Comparison of ENCODE assay signal across 11 mouse cellular contexts in the genomic region with DNA sequence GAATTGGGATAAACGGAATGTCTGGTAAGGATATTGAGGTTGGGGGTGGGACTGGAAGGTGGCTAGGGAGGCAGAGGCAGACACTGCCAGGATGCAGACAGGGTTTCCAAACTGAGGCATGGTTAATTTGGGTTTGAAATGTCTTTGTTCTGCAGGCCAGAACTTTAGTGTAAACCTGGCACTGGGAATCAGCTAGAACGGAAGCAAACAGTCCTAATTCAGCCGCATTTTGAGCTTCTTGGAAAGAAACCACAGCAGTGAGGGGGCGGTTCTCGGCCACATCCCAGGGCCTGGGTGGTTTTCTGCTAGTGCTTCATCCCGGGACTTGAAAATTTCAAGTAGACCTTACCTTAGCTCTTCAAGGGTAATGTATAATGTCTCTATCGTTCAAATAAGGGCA.
DNase-seq lines count a peak whose midpoint lies in the region; ATAC-seq lines count a peak whose summit lies in the region.
"Had no signal": no experiment of that assay in that cellular context is flagged by ENCODE, and none has a peak within 500 bp of the region (broad histone marks: within the 10 kb centered on the region; RNA-seq: fewer than 3 reads in every experiment).

No protein-coding gene starts in this region.

- H3K27ac ChIP-seq in lung, embryonic 15.5 days = peak overlapping the region; percentile 64
- H3K27ac ChIP-seq in forebrain, embryonic 13.5 days = no peak overlapping the region
- H3K27ac ChIP-seq: forebrain, embryonic 15.5 days; neural tube, embryonic 12.5 days had no signal

- no peaks in the 10 kb centered on the region for H3K9me3 ChIP-seq in lung, embryonic 15.5 days
- H3K9me3 ChIP-seq in forebrain, embryonic 13.5 days (replicated peaks) = no peaks in the 10 kb centered on the region
- H3K9me3 ChIP-seq: forebrain, embryonic 15.5 days; neural tube, embryonic 12.5 days had no signal

- H3K36me3 ChIP-seq in lung, embryonic 15.5 days = no peaks in the 10 kb centered on the region
- H3K36me3 ChIP-seq in forebrain, embryonic 13.5 days (ENCODE audit: poor library complexity, severe bottlenecking) = no peaks in the 10 kb centered on the region
- H3K36me3 ChIP-seq: forebrain, embryonic 15.5 days; neural tube, embryonic 12.5 days had no signal

- no peak overlapping the region for H3K4me2 ChIP-seq in lung, embryonic 15.5 days
- no peak overlapping the region for H3K4me2 ChIP-seq in forebrain, embryonic 13.5 days
- H3K4me2 ChIP-seq: forebrain, embryonic 15.5 days; neural tube, embryonic 12.5 days had no signal

- no peaks in the 10 kb centered on the region for H3K27me3 ChIP-seq in lung, embryonic 15.5 days
- peaks cover 24% of the 10 kb centered on the region for H3K27me3 ChIP-seq in forebrain, embryonic 13.5 days
- H3K27me3 ChIP-seq: forebrain, embryonic 15.5 days; neural tube, embryonic 12.5 days had no signal

- H3K9ac ChIP-seq in lung, embryonic 15.5 days = no peak overlapping the region
- no peak overlapping the region for H3K9ac ChIP-seq in forebrain, embryonic 13.5 days
- H3K9ac ChIP-seq: forebrain, embryonic 15.5 days; neural tube, embryonic 12.5 days had no signal

- peaks cover 46% of the 10 kb centered on the region for H3K4me1 ChIP-seq in lung, embryonic 15.5 days
- peaks cover 19% of the 10 kb centered on the region for H3K4me1 ChIP-seq in forebrain, embryonic 13.5 days

- H3K4me3 ChIP-seq in lung, embryonic 15.5 days = no peak overlapping the region
- no peak overlapping the region for H3K4me3 ChIP-seq in forebrain, embryonic 13.5 days
- H3K4me3 ChIP-seq: forebrain, embryonic 15.5 days; neural tube, embryonic 12.5 days had no signal

- DNase-seq in gastrocnemius, adult 18-20 months (ENCODE audit: low spot score) = peak; percentile 54
- DNase-seq in gastrocnemius, postnatal 10 days = no peak
- DNase-seq in Muller cell, postnatal 12 days (ENCODE audit: inconsistent ontology term) = peak; percentile 69
- DNase-seq in heart, adult 8-10 months (ENCODE audit: low spot score) = peak; percentile 72
- no peak for DNase-seq in spleen, postnatal 14 days (ENCODE audit: low spot score in 2 of 2)
- no peak for DNase-seq in thymus, adult 18-20 months

- WGBS in lung, embryonic 15.5 days = 48% methylated on average over 7 of the region's 7 CpGs
- WGBS in forebrain, embryonic 13.5 days = 83% methylated on average over 7 of the region's 7 CpGs

- no peak for ATAC-seq in lung, embryonic 15.5 days (ENCODE audit: borderline replicate concordance, extremely low read depth, low FRiP score, low TSS enrichment)
- no peak for ATAC-seq in forebrain, embryonic 13.5 days
- ATAC-seq: CD4-positive, CD25-positive, alpha-beta regulatory T cell, adult 4 months; forebrain, embryonic 15.5 days had no signal

Comparison
In these comparisons a context has a peak if more than half of its experiments do, and no peak if none do; other contexts are left out.
1. DNase-seq: peak in gastrocnemius, adult 18-20 months (single experiment), Muller cell, postnatal 12 days (single experiment) and heart, adult 8-10 months (single experiment); none in gastrocnemius, postnatal 10 days (single experiment), spleen, postnatal 14 days (0 of 2) and thymus, adult 18-20 months (0 of 2).